Mouse (Mus musculus): ENCODE measurements around the gene Bbx. TPM values are rescaled to one million over a fixed set of nuclear protein-coding genes. Genes with fewer than 3 reads are reported as not detected.

Bbx gene
- polyA plus RNA-seq, 1 experiment, result 10.5 TPM

DNA sequence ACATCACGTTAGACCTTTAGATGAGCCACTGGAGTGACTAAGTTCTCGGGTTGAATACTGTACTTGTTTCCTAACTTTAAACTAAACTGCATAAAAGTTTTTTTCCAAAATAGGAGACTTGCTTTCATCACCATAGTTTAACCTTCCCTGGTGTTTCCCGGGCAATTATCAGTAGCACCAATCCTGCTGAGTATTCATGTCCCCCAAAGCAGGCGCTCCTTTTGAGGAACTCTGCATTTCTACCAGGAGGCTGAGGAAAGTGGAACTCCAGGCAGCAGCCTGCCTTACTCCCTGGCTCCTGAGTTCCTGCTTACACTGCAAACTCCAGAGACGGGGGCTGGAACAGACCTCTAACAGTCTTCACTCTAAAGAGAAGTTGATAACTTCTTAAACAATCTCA lies 65.6 kb downstream of the Bbx start:
- H3K4me3 ChIP-seq (replicated peaks; ENCODE audit: control insufficient read depth, low read depth, low read length), result no peak overlapping the region
- no peak overlapping the region for H3K27ac ChIP-seq (ENCODE audit: control insufficient read depth, insufficient read depth, low read depth, low read length, poor library complexity)
- WGBS, result 34% methylated on average over 5 of the region's 5 CpGs
- H3K4me1 ChIP-seq (ENCODE audit: control insufficient read depth, insufficient read depth, low read length), result no peaks in the 10 kb centered on the region; the same call in 1 of the 2 replicates
- no peak for TF ChIP-seq POLR2A (IDR thresholded peaks at IDR 0.05; ENCODE audit: borderline replicate concordance, control insufficient read depth, low read depth, low read length)
- no peak for TF ChIP-seq CTCF (IDR thresholded peaks at IDR 0.05; ENCODE audit: control insufficient read depth, insufficient read depth, low read length)

DNA sequence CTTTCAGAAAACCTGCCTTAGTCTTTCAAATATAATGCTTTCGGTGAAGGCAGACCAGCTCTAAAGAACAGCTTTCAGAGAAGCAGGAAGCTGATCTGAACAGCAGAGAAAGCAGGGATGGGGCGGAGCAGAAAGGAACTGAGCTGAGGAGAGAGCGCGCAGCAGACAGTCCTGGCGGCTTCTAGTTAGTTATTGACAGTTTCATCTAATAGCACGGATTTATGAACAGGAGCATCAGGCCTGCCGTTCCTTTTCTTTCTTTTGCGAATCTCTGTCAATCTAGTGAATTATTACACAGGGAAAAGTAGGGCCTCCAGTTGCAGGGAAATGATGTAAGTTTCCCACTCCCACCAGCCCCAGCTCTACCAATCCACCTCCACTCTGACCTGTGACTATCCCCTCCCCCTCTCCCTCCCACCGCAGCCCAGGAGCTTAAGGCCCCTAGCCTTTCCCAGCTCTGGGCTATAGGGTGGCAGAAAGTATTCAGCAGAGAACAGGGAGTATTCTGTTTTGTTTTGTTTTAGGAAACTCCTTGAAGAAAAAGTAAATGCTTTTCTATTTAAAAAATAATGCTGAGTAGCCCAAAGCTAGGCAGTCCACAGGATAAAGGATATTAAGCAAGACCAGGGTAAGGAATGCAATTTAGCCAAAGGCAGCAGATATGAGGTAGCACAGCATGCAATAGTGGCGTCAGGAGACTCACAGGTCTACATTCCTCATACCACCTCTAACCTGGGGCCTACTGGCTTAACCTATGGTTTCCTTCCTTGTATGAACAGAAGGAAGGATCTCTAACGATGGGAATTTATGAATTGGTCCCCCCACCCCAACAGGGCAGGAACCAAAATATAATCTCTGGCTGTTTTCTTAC lies 67.8 kb downstream of the Bbx start:
- TF ChIP-seq CTCF (IDR thresholded peaks at IDR 0.05; ENCODE audit: control insufficient read depth, insufficient read depth, low read length), result no peak
- no peak for TF ChIP-seq POLR2A (IDR thresholded peaks at IDR 0.05; ENCODE audit: borderline replicate concordance, control insufficient read depth, low read depth, low read length)
- Histone ChIP-seq H3K4me1 (ENCODE audit: control insufficient read depth, insufficient read depth, low read length) (no peaks in the 10 kb centered on the region; the same call in 1 of the 2 replicates), H3K27ac (ENCODE audit: control insufficient read depth, insufficient read depth, low read depth, low read length, poor library complexity) (no peak overlapping the region; the same call in 1 of the 2 replicates), H3K4me3 (replicated peaks; ENCODE audit: control insufficient read depth, low read depth, low read length) (peak overlapping the region; percentile 37)
- WGBS, result 9% methylated on average over 11 of the region's 11 CpGs

- TF ChIP-seq CTCF (IDR thresholded peaks at IDR 0.05; ENCODE audit: control insufficient read depth, insufficient read depth, low read length), result no peak
- TF ChIP-seq POLR2A (IDR thresholded peaks at IDR 0.05; ENCODE audit: borderline replicate concordance, control insufficient read depth, low read depth, low read length), result no peak
- no peaks in the 10 kb centered on the region; the same call in 1 of the 2 replicates for H3K4me1 ChIP-seq (ENCODE audit: control insufficient read depth, insufficient read depth, low read length)
- WGBS, result 31% methylated on average over 17 of the region's 17 CpGs
- H3K27ac ChIP-seq (ENCODE audit: control insufficient read depth, insufficient read depth, low read depth, low read length, poor library complexity), result no peak overlapping the region
- peak overlapping the region; percentile 37 for H3K4me3 ChIP-seq (replicated peaks; ENCODE audit: control insufficient read depth, low read depth, low read length)
Observed at GRCm38 (mm10) chr16:50363443-50364188, 68.6 kb downstream of the Bbx start.

GRCm38 (mm10) chr16:50360631-50361030 lies 71.6 kb downstream of the Bbx start:
- 75% methylated on average over 7 of the region's 7 CpGs for WGBS

GRCm38 (mm10) chr16:50329684-50330083 lies 102.5 kb downstream of the Bbx start:
- 85% methylated on average over 2 of the region's 2 CpGs for WGBS

More at GRCm38 (mm10) chr16:50360631-50361030, 71.6 kb downstream of the Bbx start:
- no peak overlapping the region for H3K27ac ChIP-seq (ENCODE audit: control insufficient read depth, insufficient read depth, low read depth, low read length, poor library complexity)
- no peaks in the 10 kb centered on the region; the same call in 1 of the 2 replicates for H3K4me1 ChIP-seq (ENCODE audit: control insufficient read depth, insufficient read depth, low read length)
- TF ChIP-seq POLR2A (IDR thresholded peaks at IDR 0.05; ENCODE audit: borderline replicate concordance, control insufficient read depth, low read depth, low read length) (no peak), CTCF (IDR thresholded peaks at IDR 0.05; ENCODE audit: control insufficient read depth, insufficient read depth, low read length) (no peak)
- no peak overlapping the region for H3K4me3 ChIP-seq (replicated peaks; ENCODE audit: control insufficient read depth, low read depth, low read length)

GRCm38 (mm10) chr16:50324746-50325145 lies 107.4 kb downstream of the Bbx start:
- no peak for TF ChIP-seq CTCF (IDR thresholded peaks at IDR 0.05; ENCODE audit: control insufficient read depth, insufficient read depth, low read length)
- no peak for TF ChIP-seq POLR2A (IDR thresholded peaks at IDR 0.05; ENCODE audit: borderline replicate concordance, control insufficient read depth, low read depth, low read length)
- Histone ChIP-seq H3K4me3 (replicated peaks; ENCODE audit: control insufficient read depth, low read depth, low read length) (no peak overlapping the region), H3K27ac (ENCODE audit: control insufficient read depth, insufficient read depth, low read depth, low read length, poor library complexity) (no peak overlapping the region), H3K4me1 (ENCODE audit: control insufficient read depth, insufficient read depth, low read length) (no peaks in the 10 kb centered on the region)
- WGBS, result 86% methylated on average over 2 of the region's 2 CpGs

More at GRCm38 (mm10) chr16:50329684-50330083, 102.5 kb downstream of the Bbx start:
- TF ChIP-seq CTCF (IDR thresholded peaks at IDR 0.05; ENCODE audit: control insufficient read depth, insufficient read depth, low read length) (no peak), POLR2A (IDR thresholded peaks at IDR 0.05; ENCODE audit: borderline replicate concordance, control insufficient read depth, low read depth, low read length) (no peak)
- no peak overlapping the region for H3K27ac ChIP-seq (ENCODE audit: control insufficient read depth, insufficient read depth, low read depth, low read length, poor library complexity)
- no peaks in the 10 kb centered on the region for H3K4me1 ChIP-seq (ENCODE audit: control insufficient read depth, insufficient read depth, low read length)
- no peak overlapping the region for H3K4me3 ChIP-seq (replicated peaks; ENCODE audit: control insufficient read depth, low read depth, low read length)

- WGBS, result 93% methylated on average over 6 of the region's 6 CpGs
- H3K4me1 ChIP-seq (ENCODE audit: control insufficient read depth, insufficient read depth, low read length), result no peaks in the 10 kb centered on the region
- TF ChIP-seq POLR2A (IDR thresholded peaks at IDR 0.05; ENCODE audit: borderline replicate concordance, control insufficient read depth, low read depth, low read length), result no peak
- no peak for TF ChIP-seq CTCF (IDR thresholded peaks at IDR 0.05; ENCODE audit: control insufficient read depth, insufficient read depth, low read length)
- H3K4me3 ChIP-seq (replicated peaks; ENCODE audit: control insufficient read depth, low read depth, low read length), result no peak overlapping the region
- no peak overlapping the region for H3K27ac ChIP-seq (ENCODE audit: control insufficient read depth, insufficient read depth, low read depth, low read length, poor library complexity)
Observed at GRCm38 (mm10) chr16:50324292-50324691, 107.9 kb downstream of the Bbx start.

DNA sequence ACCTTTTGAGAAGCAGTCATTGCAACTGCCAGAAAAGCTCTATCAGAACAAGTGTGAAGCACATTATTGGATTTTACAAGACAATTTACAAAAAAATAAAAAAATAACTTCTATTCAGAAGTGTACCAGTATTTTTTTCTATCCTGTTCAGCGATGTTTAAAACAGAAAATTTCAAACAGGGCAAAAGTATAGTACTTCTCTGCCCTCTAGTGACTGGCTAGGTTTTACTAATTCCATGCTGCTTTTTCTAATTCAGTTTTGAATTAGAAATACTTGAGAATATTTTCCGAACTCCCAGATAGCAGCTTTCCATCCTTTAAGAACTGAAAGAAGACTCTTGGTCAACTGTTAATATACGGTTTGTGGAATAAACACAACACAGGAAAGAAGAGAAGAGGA lies 110.8 kb downstream of the Bbx start:
- 64% methylated on average over 3 of the region's 3 CpGs for WGBS
- Histone ChIP-seq H3K4me3 (replicated peaks; ENCODE audit: control insufficient read depth, low read depth, low read length) (no peak overlapping the region), H3K27ac (ENCODE audit: control insufficient read depth, insufficient read depth, low read depth, low read length, poor library complexity) (no peak overlapping the region), H3K4me1 (ENCODE audit: control insufficient read depth, insufficient read depth, low read length) (no peaks in the 10 kb centered on the region)
- TF ChIP-seq POLR2A (IDR thresholded peaks at IDR 0.05; ENCODE audit: borderline replicate concordance, control insufficient read depth, low read depth, low read length), result no peak
- TF ChIP-seq CTCF (IDR thresholded peaks at IDR 0.05; ENCODE audit: control insufficient read depth, insufficient read depth, low read length), result no peak
